10 mouse cellular contexts compared by ENCODE assay signal in genomic region chr2:30654158-30654557, GRCm38 (mm10). TPM values are rescaled to one million over a fixed set of nuclear protein-coding genes. Genes with fewer than 3 reads are reported as not detected.
DNase-seq lines count a peak whose midpoint lies in the region; ATAC-seq and TF ChIP-seq lines count a peak whose summit lies in the region.
"Had no signal": no experiment of that assay in that cellular context is flagged by ENCODE, and none has a peak within 500 bp of the region (broad histone marks: within the 10 kb centered on the region; RNA-seq: fewer than 3 reads in every experiment).

No protein-coding gene starts in this region.

- no peaks in the 10 kb centered on the region for H3K27me3 ChIP-seq in embryonic facial prominence, embryonic 15.5 days
- no peaks in the 10 kb centered on the region for H3K27me3 ChIP-seq in hindbrain, embryonic 14.5 days (ENCODE audit: control insufficient read depth, insufficient read depth, low read length)
- no peaks in the 10 kb centered on the region for H3K27me3 ChIP-seq in midbrain, embryonic 15.5 days (replicated peaks)
- no peaks in the 10 kb centered on the region for H3K27me3 ChIP-seq in intestine, postnatal 0 days (replicated peaks; ENCODE audit: control insufficient read depth, insufficient read depth, low read length)
- H3K27me3 ChIP-seq: CH12.LX; liver, embryonic 13.5 days had no signal

- H3K4me3 ChIP-seq in layer of hippocampus, adult 2 months, result no peak overlapping the region
- H3K4me3 ChIP-seq in embryonic facial prominence, embryonic 15.5 days (replicated peaks), result no peak overlapping the region
- no peak overlapping the region for H3K4me3 ChIP-seq in hindbrain, embryonic 14.5 days (replicated peaks; ENCODE audit: low read length)
- H3K4me3 ChIP-seq in midbrain, embryonic 15.5 days, result no peak overlapping the region
- H3K4me3 ChIP-seq in intestine, postnatal 0 days (ENCODE audit: low read depth, low read length), result no peak overlapping the region
- H3K4me3 ChIP-seq: liver, embryonic 13.5 days had no signal

- DNase-seq in layer of hippocampus, adult 2 months (ENCODE audit: low spot score in 2 of 2), result peak in 1 of 2 experiments; percentile 32
- no peak for DNase-seq in layer of hippocampus, adult 11-12 months (ENCODE audit: low spot score)
- DNase-seq in hindbrain, embryonic 14.5 days (ENCODE audit: low spot score), result no peak
- no peak for DNase-seq in urinary bladder, postnatal 36 days (ENCODE audit: low spot score in 2 of 2)
- DNase-seq: heart, adult 18-20 months; liver, embryonic 13.5 days had no signal

- 71% methylated on average over 9 of the region's 9 CpGs for WGBS in embryonic facial prominence, embryonic 15.5 days
- WGBS in hindbrain, embryonic 14.5 days, result 24% methylated on average over 9 of the region's 9 CpGs
- 31% methylated on average over 9 of the region's 9 CpGs for WGBS in midbrain, embryonic 15.5 days
- WGBS in intestine, postnatal 0 days, result 92% methylated on average over 9 of the region's 9 CpGs

- H3K4me1 ChIP-seq in embryonic facial prominence, embryonic 15.5 days, result peaks cover 67% of the 10 kb centered on the region
- peaks cover 53% of the 10 kb centered on the region for H3K4me1 ChIP-seq in hindbrain, embryonic 14.5 days (replicated peaks; ENCODE audit: control insufficient read depth, insufficient read depth, low read length)
- peaks cover 96% of the 10 kb centered on the region for H3K4me1 ChIP-seq in midbrain, embryonic 15.5 days
- no peaks in the 10 kb centered on the region for H3K4me1 ChIP-seq in intestine, postnatal 0 days (replicated peaks; ENCODE audit: control insufficient read depth, insufficient read depth, low read length)

- peak overlapping the region; percentile 100 for H3K27ac ChIP-seq in layer of hippocampus, adult 2 months
- peak overlapping the region; percentile 93 for H3K27ac ChIP-seq in embryonic facial prominence, embryonic 15.5 days (replicated peaks)
- peak overlapping the region; percentile 95 for H3K27ac ChIP-seq in hindbrain, embryonic 14.5 days
- peak overlapping the region; percentile 95 for H3K27ac ChIP-seq in midbrain, embryonic 15.5 days
- no peak overlapping the region for H3K27ac ChIP-seq in intestine, postnatal 0 days (ENCODE audit: low read depth, low read length)
- H3K27ac ChIP-seq: liver, embryonic 13.5 days had no signal

- H3K36me3 ChIP-seq in embryonic facial prominence, embryonic 15.5 days, result no peaks in the 10 kb centered on the region
- H3K36me3 ChIP-seq in hindbrain, embryonic 14.5 days (replicated peaks; ENCODE audit: control insufficient read depth, insufficient read depth), result no peaks in the 10 kb centered on the region
- H3K36me3 ChIP-seq in midbrain, embryonic 15.5 days (replicated peaks), result no peaks in the 10 kb centered on the region
- H3K36me3 ChIP-seq in intestine, postnatal 0 days (ENCODE audit: control insufficient read depth, insufficient read depth), result no peaks in the 10 kb centered on the region
- H3K36me3 ChIP-seq: liver, embryonic 13.5 days had no signal

- TF ChIP-seq CTCF in layer of hippocampus, adult 2 months (conservative IDR thresholded peaks at IDR 0.05), result no peak
- no peak for TF ChIP-seq CTCF in intestine, postnatal 0 days (IDR thresholded peaks at IDR 0.05; ENCODE audit: low read depth)

- no peaks in the 10 kb centered on the region for H3K9me3 ChIP-seq in embryonic facial prominence, embryonic 15.5 days (replicated peaks)
- H3K9me3 ChIP-seq in hindbrain, embryonic 14.5 days (ENCODE audit: control insufficient read depth, low read length), result no peaks in the 10 kb centered on the region
- no peaks in the 10 kb centered on the region for H3K9me3 ChIP-seq in midbrain, embryonic 15.5 days
- no peaks in the 10 kb centered on the region for H3K9me3 ChIP-seq in intestine, postnatal 0 days (ENCODE audit: control insufficient read depth)
- H3K9me3 ChIP-seq: liver, embryonic 13.5 days had no signal

- no peak overlapping the region for H3K9ac ChIP-seq in embryonic facial prominence, embryonic 15.5 days
- H3K9ac ChIP-seq in hindbrain, embryonic 14.5 days, result no peak overlapping the region; the same call in 1 of the 2 replicates
- no peak overlapping the region for H3K9ac ChIP-seq in midbrain, embryonic 15.5 days
- no peak overlapping the region for H3K9ac ChIP-seq in intestine, postnatal 0 days (ENCODE audit: low read depth, low read length)
- H3K9ac ChIP-seq: liver, embryonic 13.5 days had no signal

- ATAC-seq in embryonic facial prominence, embryonic 15.5 days (ENCODE audit: insufficient number of reproducible peaks, low FRiP score, low TSS enrichment, low read depth), result no peak
- ATAC-seq in hindbrain, embryonic 14.5 days (ENCODE audit: low FRiP score), result no peak
- no peak for ATAC-seq in midbrain, embryonic 15.5 days (replicated peaks)
- ATAC-seq in intestine, postnatal 0 days, result no peak

- no peak overlapping the region for H3K4me2 ChIP-seq in embryonic facial prominence, embryonic 15.5 days (replicated peaks)
- H3K4me2 ChIP-seq in hindbrain, embryonic 14.5 days (replicated peaks), result no peak overlapping the region
- H3K4me2 ChIP-seq in midbrain, embryonic 15.5 days, result no peak overlapping the region
- no peak overlapping the region for H3K4me2 ChIP-seq in intestine, postnatal 0 days (replicated peaks; ENCODE audit: low read depth)
- H3K4me2 ChIP-seq: liver, embryonic 13.5 days had no signal

RNA-seq across cellular contexts. Expression of gene Cstad, which starts 59.3 kb away (rescaled TPM):
- 10 to 100 TPM in 1 of 2 experiments, 1 to 10 TPM in 1; 7.8 to 11.3 TPM for total RNA-seq in layer of hippocampus, adult 2 months (2021)
- 1.8 and 3.2 TPM in 2 replicates for polyA plus RNA-seq in embryonic facial prominence, embryonic 15.5 days (2015; fragmentation: Nextera tagmentation; extraction: Ambion mirVana)
- 1.6 TPM in 1 of 2 replicates, not detected in the other for polyA plus RNA-seq in hindbrain, embryonic 14.5 days (2014; fragmentation: Nextera tagmentation; extraction: Ambion mirVana)
- 0.51 and 0.63 TPM in 2 replicates for polyA plus RNA-seq in midbrain, embryonic 15.5 days (2015; fragmentation: Nextera tagmentation; extraction: Ambion mirVana)
- 0.53 and 0.63 TPM in 2 replicates for polyA plus RNA-seq in intestine, postnatal 0 days (2015; fragmentation: Nextera tagmentation; extraction: Ambion mirVana)
